Mouse (Mus musculus) heart, embryonic 16.5 days (tissue): Measurements from ENCODE around the gene 1810010D01Rik. TPM values are rescaled to one million over a fixed set of nuclear protein-coding genes. Genes with fewer than 3 reads are reported as not detected.
A peak's percentile ranks its signal among the peaks of the same experiment; 100 is the strongest.

Experiments
- ATAC-seq: fragments of 200-750 bp; cut with Nextera tagmentation; replicated peaks from 2 replicates; pipeline ENCODE4 v1.8.0; 2017; ENCODE audit warnings: moderate number of reproducible peaks; ENCODE audit not compliant: insufficient read depth, low FRiP score; ENCODE audit errors: extremely low read depth
- H3K27ac ChIP-seq: fragments of 300-500 bp; sonication (generic); 2 replicates; pipeline ENCODE4 v1.5.1; 2014; ENCODE audit warnings: mild to moderate bottlenecking, low read length, control low read depth, moderate library complexity
- H3K27me3 ChIP-seq: fragments of 300-500 bp; sonication (generic); 2 replicates; pipeline ENCODE4 v1.6.1; 2014; ENCODE audit warnings: low read length, mixed read lengths; ENCODE audit not compliant: control insufficient read depth, insufficient read depth
- H3K36me3 ChIP-seq: fragments of 300-500 bp; sonication (generic); 2 replicates; pipeline ENCODE4 v1.6.1; 2014; ENCODE audit not compliant: control insufficient read depth, insufficient read depth
- H3K4me1 ChIP-seq: fragments of 300-500 bp; sonication (generic); 2 replicates; pipeline ENCODE4 v1.6.1; 2014; ENCODE audit warnings: low read length, mixed read lengths; ENCODE audit not compliant: control insufficient read depth, insufficient read depth
- H3K4me2 ChIP-seq: fragments of 300-500 bp; sonication (generic); 2 replicates; pipeline ENCODE4 v1.6.1; 2014; ENCODE audit warnings: low read depth, mild to moderate bottlenecking, control low read depth, low read length
- H3K4me3 ChIP-seq: fragments of 300-500 bp; sonication (generic); 2 replicates; pipeline ENCODE4 v1.5.1; 2014; ENCODE audit warnings: mild to moderate bottlenecking, control low read depth, low read length
- H3K9ac ChIP-seq: fragments of 300-500 bp; sonication (generic); 2 replicates; pipeline ENCODE4 v1.6.1; 2014; ENCODE audit warnings: low read length, control low read depth
- H3K9me3 ChIP-seq: fragments of 300-500 bp; sonication (generic); replicated peaks from 2 replicates; pipeline ENCODE4 v1.6.1; 2016; ENCODE audit warnings: low read length; ENCODE audit not compliant: control insufficient read depth
- WGBS: fragments of 180-500 bp; shearing (Covaris S2); extraction: QIAGEN DNeasy Blood & Tissue Kit; methylation state at CpG from one replicate; pipeline ENCODE4 v1.1.7; 2014; 5-methylcytosine and 5-hydroxymethylcytosine counted together
- polyA plus RNA-seq: library from polyadenylated mRNA; unstranded; fragments of >200 nt; fragmentation: Nextera tagmentation; extraction: Ambion mirVana; gene quantifications from 2 replicates; pipeline ENCODE4 v1.2.1, GENCODE M21; 2015

Gene 1810010D01Rik
- polyA plus RNA-seq, 1 experiment from 2014 or later = not detected

DNA sequence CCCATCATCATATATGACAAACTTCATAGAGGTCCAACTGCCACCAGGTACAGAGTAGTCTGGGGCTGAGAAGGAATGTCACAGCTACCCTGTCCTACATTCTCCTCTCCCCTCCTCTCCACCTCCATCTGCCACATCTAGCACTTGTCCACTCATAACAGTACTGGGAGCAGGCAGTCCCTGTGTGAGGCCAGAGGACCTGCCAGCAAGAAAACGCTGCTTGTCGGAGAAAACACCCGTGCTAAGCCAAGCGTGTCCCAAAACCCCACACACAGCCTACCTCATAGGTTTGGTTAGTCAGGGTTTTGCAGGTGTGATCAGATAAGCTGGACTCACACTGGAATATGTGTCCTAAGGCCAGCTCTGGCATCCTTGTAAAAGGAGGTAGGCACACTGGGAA is 33.0 kb upstream of the 1810010D01Rik start:
- Histone ChIP-seq H3K9ac (no peak overlapping the region), H3K27ac (no peak overlapping the region), H3K4me3 (no peak overlapping the region), H3K4me2 (no peak overlapping the region), H3K27me3 (no peaks in the 10 kb centered on the region), H3K9me3 (no peaks in the 10 kb centered on the region), H3K4me1 (no peaks in the 10 kb centered on the region), H3K36me3 (no peaks in the 10 kb centered on the region)
- no peak for ATAC-seq
- WGBS = 90% methylated on average over 4 of the region's 4 CpGs

DNA sequence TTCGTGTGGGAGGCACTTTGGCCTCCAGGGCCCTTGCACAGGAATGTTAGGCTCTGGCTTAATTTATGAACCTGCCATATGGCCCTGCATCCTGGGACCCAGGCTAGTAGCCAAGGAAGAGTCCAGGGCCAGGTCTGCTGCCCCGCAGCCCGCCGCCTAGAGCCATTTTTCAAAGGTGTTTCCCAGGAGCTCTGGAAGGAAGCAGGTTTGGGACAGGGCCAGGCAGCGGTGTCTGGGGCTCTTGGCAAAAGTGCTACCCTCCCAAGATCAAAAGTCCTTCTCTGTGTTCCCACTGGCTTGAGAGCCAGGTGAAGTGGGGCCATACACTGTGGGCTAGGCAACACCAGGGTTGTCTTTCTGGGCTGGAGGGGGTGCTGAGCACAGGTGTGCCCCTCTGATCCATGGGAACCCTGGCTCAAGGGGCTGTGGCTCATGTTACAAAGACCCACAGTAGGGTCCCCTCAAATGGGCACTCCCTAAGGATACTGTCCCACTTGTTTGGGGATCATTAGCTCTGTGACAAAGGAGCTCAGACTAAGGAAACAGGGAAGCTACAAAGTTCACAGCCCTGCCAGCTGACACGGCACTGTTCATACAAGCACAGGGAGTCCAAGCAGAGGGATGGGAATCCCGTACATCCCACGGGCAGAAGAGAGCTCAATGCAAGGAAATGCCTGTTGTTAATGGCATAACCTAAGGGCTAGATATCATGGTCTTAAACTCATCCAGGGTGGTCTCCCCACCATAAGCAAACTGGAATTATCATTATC is 32.0 kb upstream of the 1810010D01Rik start:
- Histone ChIP-seq H3K4me1 (no peaks in the 10 kb centered on the region), H3K36me3 (no peaks in the 10 kb centered on the region), H3K27ac (no peak overlapping the region), H3K4me2 (no peak overlapping the region), H3K4me3 (no peak overlapping the region), H3K9ac (no peak overlapping the region), H3K9me3 (no peaks in the 10 kb centered on the region), H3K27me3 (no peaks in the 10 kb centered on the region)
- whole genome bisulfite sequencing = 74% methylated on average over 8 of the region's 8 CpGs
- ATAC-seq = no peak

- peak; percentile 39 for ATAC-seq
- no peak overlapping the region for H3K9ac ChIP-seq
- H3K9me3 ChIP-seq = no peaks in the 10 kb centered on the region
- H3K4me2 ChIP-seq = no peak overlapping the region
- WGBS = 45% methylated on average over 6 of the region's 6 CpGs
- no peaks in the 10 kb centered on the region for H3K36me3 ChIP-seq
- no peaks in the 10 kb centered on the region for H3K27me3 ChIP-seq
- no peak overlapping the region for H3K4me3 ChIP-seq
- no peaks in the 10 kb centered on the region for H3K4me1 ChIP-seq
- no peak overlapping the region for H3K27ac ChIP-seq
These were observed 31.2 kb upstream of the 1810010D01Rik start for GRCm38 (mm10) chr7:145239145-145239544.

DNA sequence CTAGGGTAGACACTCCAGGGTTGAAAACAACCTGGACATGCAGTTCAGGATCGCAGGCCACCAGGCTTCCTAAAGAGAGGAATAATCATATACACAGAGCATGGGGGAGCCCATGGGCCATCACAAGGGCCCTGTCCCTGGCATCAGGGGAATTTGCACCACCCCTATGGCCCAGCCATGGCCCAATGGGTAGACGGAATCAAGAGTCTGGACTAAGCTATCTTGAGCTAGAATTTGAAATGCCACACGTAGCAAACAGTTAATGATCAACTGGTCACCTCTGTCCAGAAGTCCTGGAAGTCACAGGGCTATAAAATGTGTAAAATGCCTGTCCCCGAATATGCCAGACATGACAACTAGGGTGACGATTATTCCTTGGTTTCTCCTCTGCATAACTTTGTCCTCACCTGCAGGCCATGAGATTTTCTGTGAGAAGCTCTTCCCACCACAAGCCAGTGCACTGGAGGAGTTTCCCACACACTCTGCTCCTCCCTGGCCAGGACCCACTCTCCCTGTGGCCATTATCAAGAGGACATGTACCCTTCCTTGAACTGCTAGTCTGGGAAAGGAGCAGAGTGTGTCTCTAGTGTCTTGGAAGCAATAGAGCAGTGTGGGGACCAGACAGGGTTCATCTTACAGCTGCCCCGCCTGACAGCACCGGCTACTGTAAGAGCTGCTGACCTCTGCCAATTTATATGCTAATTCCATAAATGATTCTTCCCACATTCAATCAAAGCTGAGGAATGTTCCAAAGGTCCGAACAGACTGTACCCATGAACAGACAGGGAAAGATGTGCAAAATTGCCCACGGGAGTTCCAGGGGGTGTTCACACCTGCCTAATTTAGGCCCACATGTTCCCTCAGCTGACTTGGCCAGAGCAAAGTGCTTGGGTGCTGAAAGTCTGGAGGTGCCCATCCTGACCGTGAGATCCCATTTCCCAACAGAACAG is 27.2 kb upstream of the 1810010D01Rik start:
- 81% methylated on average over 10 of the region's 10 CpGs for WGBS
- no peaks in the 10 kb centered on the region for H3K4me1 ChIP-seq

DNA sequence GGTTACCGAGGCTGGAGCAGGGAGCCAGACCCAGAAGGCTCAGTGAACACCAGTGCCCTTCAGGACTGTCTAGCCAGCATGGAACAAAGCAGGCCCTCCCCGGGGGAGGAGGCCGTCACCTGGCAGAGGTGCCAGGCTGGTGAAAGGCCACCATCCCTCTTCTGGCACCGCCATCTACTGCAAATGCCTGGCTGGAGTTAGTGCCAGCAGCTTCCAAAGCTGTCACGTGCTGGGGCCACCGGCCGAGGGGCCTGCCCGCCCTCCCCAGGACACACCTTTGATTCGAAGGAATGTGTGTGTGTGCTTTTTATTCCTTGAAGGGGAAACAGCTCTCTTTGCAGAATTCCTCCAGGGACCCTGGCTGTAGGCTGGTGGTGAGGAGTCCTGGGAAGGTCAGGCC is 23.7 kb upstream of the 1810010D01Rik start:
- ATAC-seq = no peak
- Histone ChIP-seq H3K27ac (no peak overlapping the region), H3K27me3 (no peaks in the 10 kb centered on the region), H3K9me3 (no peaks in the 10 kb centered on the region), H3K9ac (no peak overlapping the region), H3K36me3 (no peaks in the 10 kb centered on the region), H3K4me3 (no peak overlapping the region), H3K4me1 (no peaks in the 10 kb centered on the region), H3K4me2 (no peak overlapping the region)
- 61% methylated on average over 9 of the region's 9 CpGs for WGBS

More for the DNA sequence above, 27.2 kb upstream of the 1810010D01Rik start:
- Histone ChIP-seq H3K4me3 (no peak overlapping the region), H3K27ac (no peak overlapping the region), H3K4me2 (no peak overlapping the region), H3K27me3 (no peaks in the 10 kb centered on the region), H3K36me3 (no peaks in the 10 kb centered on the region), H3K9ac (no peak overlapping the region), H3K9me3 (no peaks in the 10 kb centered on the region)
- ATAC-seq = no peak

DNA sequence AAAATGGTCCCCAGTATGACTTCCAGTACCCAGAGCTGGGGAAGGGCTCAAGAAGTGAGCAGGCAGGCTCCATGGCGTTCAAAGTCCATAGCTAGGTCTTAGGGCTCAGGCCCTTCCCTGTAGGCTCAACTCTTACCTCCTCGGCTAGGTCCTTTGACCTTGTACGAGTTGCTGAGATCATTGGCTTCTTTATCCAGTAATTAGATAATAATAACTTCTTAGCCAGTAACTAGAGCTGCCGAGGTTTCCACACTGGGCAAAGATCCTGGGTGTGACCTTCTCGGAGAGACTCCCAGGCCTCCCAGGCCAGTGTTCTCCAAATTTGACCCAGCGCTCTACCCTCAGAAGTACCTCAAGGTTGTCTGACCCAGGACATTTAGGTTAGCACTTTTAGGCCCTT is 18.7 kb upstream of the 1810010D01Rik start:
- peaks cover 15% of the 10 kb centered on the region for H3K4me1 ChIP-seq
- ATAC-seq = no peak
- no peak overlapping the region for H3K27ac ChIP-seq
- H3K27me3 ChIP-seq = no peaks in the 10 kb centered on the region
- no peak overlapping the region for H3K4me2 ChIP-seq
- H3K9ac ChIP-seq = no peak overlapping the region
- no peaks in the 10 kb centered on the region for H3K36me3 ChIP-seq
- H3K4me3 ChIP-seq = no peak overlapping the region
- WGBS = 90% methylated on average over 6 of the region's 6 CpGs
- no peaks in the 10 kb centered on the region for H3K9me3 ChIP-seq

DNA sequence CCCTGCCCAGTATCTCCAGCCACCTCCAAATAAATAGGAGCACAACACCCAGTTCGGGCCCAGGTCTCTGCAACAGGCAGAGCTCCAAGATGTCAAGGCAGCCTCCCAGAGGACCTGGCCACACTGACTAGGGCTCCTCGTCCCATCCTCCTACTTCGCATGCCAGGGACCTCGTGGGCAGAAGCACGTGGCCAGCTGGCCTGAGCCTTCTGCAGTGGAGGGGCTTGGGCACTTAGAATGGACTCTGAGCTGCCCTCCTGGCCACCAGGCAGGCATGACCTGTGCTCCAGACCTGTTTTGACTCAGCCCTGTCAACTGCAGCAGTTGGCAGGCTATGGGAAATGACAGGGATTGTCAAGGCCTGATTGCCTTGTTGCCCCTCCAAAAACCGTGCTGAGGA is 17.7 kb upstream of the 1810010D01Rik start:
- WGBS = 69% methylated on average over 6 of the region's 6 CpGs
- Histone ChIP-seq H3K4me2 (no peak overlapping the region), H3K9me3 (no peaks in the 10 kb centered on the region), H3K4me3 (no peak overlapping the region), H3K9ac (no peak overlapping the region), H3K27me3 (no peaks in the 10 kb centered on the region), H3K4me1 (peaks cover 18% of the 10 kb centered on the region), H3K27ac (no peak overlapping the region), H3K36me3 (no peaks in the 10 kb centered on the region)
- no peak for ATAC-seq

- 0 out of 2 replicates have a peak overlapping the region, but pooled peaks have one; percentile 13 for H3K4me2 ChIP-seq
- H3K9ac ChIP-seq = peak overlapping the region; percentile 39; the same call in 1 of the 2 replicates
- no peaks in the 10 kb centered on the region for H3K9me3 ChIP-seq
- H3K27me3 ChIP-seq = no peaks in the 10 kb centered on the region
- peaks cover 18% of the 10 kb centered on the region for H3K4me1 ChIP-seq
- H3K27ac ChIP-seq = peak overlapping the region; percentile 52
- H3K4me3 ChIP-seq = no peak overlapping the region
- no peaks in the 10 kb centered on the region for H3K36me3 ChIP-seq
- 2% methylated on average over 2 of the region's 2 CpGs for WGBS
- peak; percentile 92 for ATAC-seq
These were observed 14.1 kb upstream of the 1810010D01Rik start for GRCm38 (mm10) chr7:145221841-145222689.
